ENCODE assay signal across 28 mouse cellular contexts in genomic region chr11:121746941-121747494, GRCm38 (mm10). TPM values are rescaled to one million over a fixed set of nuclear protein-coding genes. Genes with fewer than 3 reads are reported as not detected.
A peak's percentile ranks its signal among the peaks of the same experiment; 100 is the strongest.
DNase-seq lines count a peak whose midpoint lies in the region; ATAC-seq and TF ChIP-seq lines count a peak whose summit lies in the region.
"Had no signal": no experiment of that assay in that cellular context is flagged by ENCODE, and none has a peak within 500 bp of the region (broad histone marks: within the 10 kb centered on the region; RNA-seq: fewer than 3 reads in every experiment).

No protein-coding gene starts in this region.

- WGBS in embryonic facial prominence, embryonic 14.5 days = 49% methylated on average over 12 of the region's 12 CpGs
- 78% methylated on average over 12 of the region's 12 CpGs for WGBS in embryonic facial prominence, embryonic 10.5 days
- 75% methylated on average over 12 of the region's 12 CpGs for WGBS in forebrain, embryonic 13.5 days

- H3K27ac ChIP-seq in embryonic facial prominence, embryonic 14.5 days (replicated peaks; ENCODE audit: low read depth, low read length) = no peak overlapping the region
- no peak overlapping the region for H3K27ac ChIP-seq in embryonic facial prominence, embryonic 10.5 days (replicated peaks)
- H3K27ac ChIP-seq in embryonic fibroblast, embryonic 13.5 days (ENCODE audit: insufficient read depth, low read length) = peak overlapping the region; percentile 97
- no peak overlapping the region for H3K27ac ChIP-seq in forebrain, embryonic 13.5 days
- H3K27ac ChIP-seq: forebrain, embryonic 10.5 days; hindbrain, embryonic 14.5 days; limb, embryonic 10.5 days; limb, embryonic 15.5 days; liver, embryonic 14.5 days; midbrain, embryonic 10.5 days; midbrain, embryonic 15.5 days had no signal

- TF ChIP-seq CTCF in embryonic fibroblast, embryonic 13.5 days (IDR thresholded peaks at IDR 0.05; ENCODE audit: borderline replicate concordance, insufficient read depth, low read length) = no peak

- H3K9ac ChIP-seq in embryonic facial prominence, embryonic 14.5 days (ENCODE audit: low read depth, low read length) = no peak overlapping the region
- no peak overlapping the region for H3K9ac ChIP-seq in forebrain, embryonic 13.5 days
- H3K9ac ChIP-seq: hindbrain, embryonic 14.5 days; limb, embryonic 15.5 days; liver, embryonic 14.5 days; lung, embryonic 14.5 days; midbrain, embryonic 15.5 days had no signal

- DNase-seq in embryonic facial prominence, embryonic 14.5 days (ENCODE audit: low spot score) = peak; percentile 62
- DNase-seq in embryonic facial prominence, embryonic 10.5 days (ENCODE audit: low spot score) = no peak
- peak; percentile 13 for DNase-seq in ovary, adult 18-20 months (ENCODE audit: low spot score)
- no peak for DNase-seq in ovary, postnatal 36 days (ENCODE audit: low spot score)
- DNase-seq in B cell, adult 2 months = no peak
- DNase-seq in adrenal gland, adult 18-20 months (ENCODE audit: low spot score in 2 of 2) = no peak
- DNase-seq: adrenal gland, postnatal 25 days; cerebellum, adult 8-10 months; cerebellum, postnatal 25 days; gastrocnemius, postnatal 10 days; kidney, adult 9 months; kidney, postnatal 14 days; layer of hippocampus, adult 9-11 months; lung, embryonic 14.5 days; lung, postnatal 14 days; thymus, postnatal 14 days had no signal

- H3K4me3 ChIP-seq in embryonic facial prominence, embryonic 14.5 days (ENCODE audit: low read depth, low read length) = no peak overlapping the region
- H3K4me3 ChIP-seq in embryonic facial prominence, embryonic 10.5 days = no peak overlapping the region
- no peak overlapping the region for H3K4me3 ChIP-seq in embryonic fibroblast, embryonic 13.5 days (ENCODE audit: insufficient read depth, low read length)
- H3K4me3 ChIP-seq in forebrain, embryonic 13.5 days = no peak overlapping the region
- H3K4me3 ChIP-seq: forebrain, embryonic 10.5 days; limb, embryonic 10.5 days; limb, embryonic 15.5 days; midbrain, embryonic 10.5 days; midbrain, embryonic 15.5 days had no signal

- H3K27me3 ChIP-seq in embryonic facial prominence, embryonic 14.5 days (replicated peaks; ENCODE audit: control insufficient read depth, insufficient read depth, low read length) = no peaks in the 10 kb centered on the region
- no peaks in the 10 kb centered on the region for H3K27me3 ChIP-seq in embryonic facial prominence, embryonic 10.5 days (replicated peaks; ENCODE audit: low read depth, poor library complexity, severe bottlenecking)
- no peaks in the 10 kb centered on the region for H3K27me3 ChIP-seq in forebrain, embryonic 13.5 days
- H3K27me3 ChIP-seq: limb, embryonic 15.5 days; midbrain, embryonic 15.5 days had no signal

- no peak for ATAC-seq in embryonic facial prominence, embryonic 14.5 days (ENCODE audit: low read depth)
- no peak for ATAC-seq in forebrain, embryonic 13.5 days
- ATAC-seq: forebrain, embryonic 16.5 days; intestine, postnatal 0 days; midbrain, embryonic 15.5 days had no signal

- no peaks in the 10 kb centered on the region for H3K9me3 ChIP-seq in embryonic facial prominence, embryonic 14.5 days (ENCODE audit: control insufficient read depth, low read length)
- no peaks in the 10 kb centered on the region for H3K9me3 ChIP-seq in embryonic facial prominence, embryonic 10.5 days
- no peaks in the 10 kb centered on the region for H3K9me3 ChIP-seq in forebrain, embryonic 13.5 days (replicated peaks)
- H3K9me3 ChIP-seq: forebrain, embryonic 10.5 days; limb, embryonic 10.5 days; limb, embryonic 15.5 days; midbrain, embryonic 10.5 days; midbrain, embryonic 15.5 days had no signal

- 0 out of 2 replicates have a peak, but pooled peaks cover 4% of the 10 kb centered on the region for H3K4me1 ChIP-seq in embryonic facial prominence, embryonic 14.5 days (ENCODE audit: control insufficient read depth, insufficient read depth, low read length)
- H3K4me1 ChIP-seq in embryonic facial prominence, embryonic 10.5 days = no peaks in the 10 kb centered on the region
- H3K4me1 ChIP-seq in embryonic fibroblast, embryonic 13.5 days (ENCODE audit: control insufficient read depth, insufficient read depth, low read length) = peaks cover 10% of the 10 kb centered on the region
- H3K4me1 ChIP-seq in forebrain, embryonic 13.5 days = no peaks in the 10 kb centered on the region
- H3K4me1 ChIP-seq: forebrain, embryonic 10.5 days; limb, embryonic 10.5 days; midbrain, embryonic 10.5 days; midbrain, embryonic 15.5 days had no signal

- no peaks in the 10 kb centered on the region for H3K36me3 ChIP-seq in embryonic facial prominence, embryonic 14.5 days (ENCODE audit: control insufficient read depth, insufficient read depth, low read length)
- H3K36me3 ChIP-seq in embryonic facial prominence, embryonic 10.5 days (replicated peaks) = no peaks in the 10 kb centered on the region
- H3K36me3 ChIP-seq in forebrain, embryonic 13.5 days (ENCODE audit: poor library complexity, severe bottlenecking) = no peaks in the 10 kb centered on the region
- H3K36me3 ChIP-seq: forebrain, embryonic 10.5 days; limb, embryonic 10.5 days; limb, embryonic 15.5 days; midbrain, embryonic 10.5 days; midbrain, embryonic 15.5 days had no signal

- no peak for TF ChIP-seq POLR2A in embryonic fibroblast, embryonic 13.5 days (IDR thresholded peaks at IDR 0.05; ENCODE audit: low read depth, low read length)

- H3K4me2 ChIP-seq in embryonic facial prominence, embryonic 14.5 days (ENCODE audit: low read depth, low read length) = no peak overlapping the region
- H3K4me2 ChIP-seq in forebrain, embryonic 13.5 days = no peak overlapping the region
- H3K4me2 ChIP-seq: heart, embryonic 11.5 days; hindbrain, embryonic 14.5 days; limb, embryonic 15.5 days; lung, embryonic 14.5 days; midbrain, embryonic 15.5 days had no signal

RNA-seq across cellular contexts. Expression of gene Metrnl, which starts 45.7 kb away (rescaled TPM):
- polyA plus RNA-seq in embryonic facial prominence, embryonic 14.5 days (2014; fragmentation: Nextera tagmentation; extraction: Ambion mirVana) = 41.6 and 58.0 TPM in 2 replicates
- 8.4 and 8.5 TPM in 2 replicates for polyA plus RNA-seq in embryonic facial prominence, embryonic 10.5 days (2016; fragmentation: Nextera tagmentation; extraction: Ambion mirVana)
- polyA plus RNA-seq in embryonic fibroblast, embryonic 13.5 days (2011; ENCODE audit: insufficient read length, low read depth, missing spikeins) = 26.3 and 29.4 TPM in 2 replicates
- 1.9 and 2.3 TPM in 2 replicates for polyA plus RNA-seq in forebrain, embryonic 13.5 days (2015; fragmentation: Nextera tagmentation; extraction: Ambion mirVana)
- 10 to 100 TPM; 13.4 to 48.5 TPM for total RNA-seq in adrenal gland, adult 18-20 months (2021)

Comparison
In these comparisons a context has a peak if more than half of its experiments do, and no peak if none do; other contexts are left out.
1. DNase-seq: peak in embryonic facial prominence, embryonic 14.5 days (single experiment) and ovary, adult 18-20 months (single experiment); none in embryonic facial prominence, embryonic 10.5 days (single experiment), ovary, postnatal 36 days (single experiment), B cell, adult 2 months (0 of 2) and adrenal gland, adult 18-20 months (0 of 2).